Mouse (Mus musculus) myocyte (in vitro differentiated cells): ENCODE results near the gene Clns1a.

ENCODE experiments used
- CEBPB ChIP-seq: IDR thresholded peaks from 2 replicates; pipeline ENCODE4 v1.6.1; 2011; ENCODE audit warnings: mild to moderate bottlenecking, moderate library complexity; ENCODE audit not compliant: poor library complexity, insufficient read depth, severe bottlenecking
- E2F4 ChIP-seq: IDR thresholded peaks from one replicate; pipeline ENCODE4 v1.6.1; 2011; ENCODE audit warnings: mild to moderate bottlenecking, control low read depth, moderate library complexity; ENCODE audit not compliant: insufficient read depth
- MAX ChIP-seq: IDR thresholded peaks from one replicate; pipeline ENCODE4 v1.6.1; 2011; ENCODE audit warnings: low read depth, mild to moderate bottlenecking, control low read depth
- MYOG ChIP-seq, 3 experiments: IDR thresholded peaks; one replicate each; pipeline ENCODE4 v1.6.1; 2011; ENCODE audit warnings: control low read depth in 2 of 3, low read depth in 2 of 3, mild to moderate bottlenecking in 2 of 3; ENCODE audit not compliant: insufficient read length in 2 of 3, control insufficient read depth in 1 of 3, insufficient read depth in 1 of 3
- POLR2A ChIP-seq: IDR thresholded peaks from one replicate; pipeline ENCODE4 v1.6.1; 2011; ENCODE audit warnings: low read depth, mild to moderate bottlenecking, control low read depth, moderate library complexity; ENCODE audit not compliant: insufficient read length
- POLR2AphosphoS2 ChIP-seq: IDR thresholded peaks from one replicate; pipeline ENCODE4 v1.6.1; 2011; ENCODE audit warnings: low read depth, control low read depth; ENCODE audit not compliant: insufficient read length
- SRF ChIP-seq: IDR thresholded peaks from one replicate; pipeline ENCODE4 v1.6.1; 2011; ENCODE audit warnings: low read depth; ENCODE audit not compliant: control insufficient read depth, insufficient read length
- TCF12 ChIP-seq: IDR thresholded peaks from one replicate; pipeline ENCODE4 v1.6.1; 2011; ENCODE audit warnings: mild to moderate bottlenecking, control low read depth; ENCODE audit not compliant: poor library complexity, insufficient read depth, severe bottlenecking
- USF1 ChIP-seq: IDR thresholded peaks from one replicate; pipeline ENCODE4 v1.6.1; 2011; ENCODE audit warnings: low read depth, mild to moderate bottlenecking, control low read depth, moderate library complexity

DNA sequence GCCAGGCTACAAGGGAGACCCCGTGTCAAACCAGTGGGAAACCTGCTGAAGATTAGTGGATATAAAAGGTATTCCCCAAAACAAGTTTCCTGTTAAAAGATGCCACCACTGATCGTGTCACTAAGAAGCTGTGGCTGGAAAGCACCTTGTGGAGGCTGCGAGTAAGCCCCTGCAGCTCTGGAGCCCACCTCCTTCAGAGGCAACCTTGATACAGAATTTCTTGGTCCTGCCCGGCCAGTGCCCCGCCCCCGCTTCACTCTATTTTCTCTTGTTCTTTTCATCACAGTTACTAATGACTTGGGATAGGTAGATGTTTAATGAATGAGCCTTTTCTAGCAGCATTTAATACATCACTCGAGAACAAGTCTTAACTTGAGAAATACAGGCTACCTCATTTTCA is 29.6 kb downstream of the Clns1a start:
- TF ChIP-seq TCF12 (no peak), MAX (no peak), POLR2A (no peak), USF1 (no peak), MYOG (IDR thresholded peaks at IDR 0.05; ENCODE audit: control insufficient read depth in 1 of 3, insufficient read depth in 1 of 3, insufficient read length in 2 of 3, low read depth in 2 of 3) (no peak), E2F4 (no peak), CEBPB (no peak), SRF (no peak), POLR2AphosphoS2 (no peak)
